Mouse (Mus musculus) testis, adult 2 months (tissue): ENCODE data around the gene Ap1s3. TPM values are rescaled to one million over a fixed set of nuclear protein-coding genes. Genes with fewer than 3 reads are reported as not detected.

Source experiments
- H3K27ac ChIP-seq: fragments of 200-500 bp; 2 replicates; pipeline ENCODE4 v1.5.1; 2012; ENCODE audit warnings: low read depth, low read length; ENCODE audit not compliant: control insufficient read depth, insufficient read depth
- H3K27me3 ChIP-seq: fragments of 200-500 bp; 2 replicates; pipeline ENCODE4 v1.6.1; 2012; ENCODE audit warnings: mild to moderate bottlenecking, low read length, moderate library complexity; ENCODE audit not compliant: control insufficient read depth, insufficient read depth
- H3K36me3 ChIP-seq: fragments of 200-500 bp; 2 replicates; pipeline ENCODE4 v1.6.1; 2012; ENCODE audit warnings: mild to moderate bottlenecking, low read length; ENCODE audit not compliant: control insufficient read depth, insufficient read depth
- H3K4me1 ChIP-seq: fragments of 200-500 bp; 2 replicates; pipeline ENCODE4 v1.6.1; 2012; ENCODE audit warnings: low read length; ENCODE audit not compliant: control insufficient read depth, insufficient read depth
- H3K4me3 ChIP-seq: fragments of 200-500 bp; 2 replicates; pipeline ENCODE4 v1.5.1; 2012; ENCODE audit warnings: low read depth, mild to moderate bottlenecking, low read length, moderate library complexity, mixed read lengths; ENCODE audit not compliant: control insufficient read depth
- CTCF ChIP-seq: fragments of 200-500 bp; IDR thresholded peaks from 2 replicates; pipeline ENCODE4 v1.5.1; 2012; ENCODE audit warnings: low read depth, mild to moderate bottlenecking, inconsistent platforms, low read length, moderate library complexity; ENCODE audit not compliant: control insufficient read depth, insufficient read depth, insufficient replicate concordance
- POLR2A ChIP-seq: fragments of 200-500 bp; IDR thresholded peaks from 2 replicates; pipeline ENCODE4 v1.6.1; 2012; ENCODE audit warnings: low read depth, mild to moderate bottlenecking, inconsistent platforms, low read length, moderate library complexity; ENCODE audit not compliant: control insufficient read depth
- polyA plus RNA-seq: library from polyadenylated mRNA; depleted of rRNA; stranded (reverse); fragments of >200 nt; gene quantifications from 2 replicates; pipeline ENCODE4 v1.2.3, GENCODE M21; 2012; rRNA removed

Gene Ap1s3
- polyA plus RNA-seq, 1 experiment: 0.84 TPM

DNA sequence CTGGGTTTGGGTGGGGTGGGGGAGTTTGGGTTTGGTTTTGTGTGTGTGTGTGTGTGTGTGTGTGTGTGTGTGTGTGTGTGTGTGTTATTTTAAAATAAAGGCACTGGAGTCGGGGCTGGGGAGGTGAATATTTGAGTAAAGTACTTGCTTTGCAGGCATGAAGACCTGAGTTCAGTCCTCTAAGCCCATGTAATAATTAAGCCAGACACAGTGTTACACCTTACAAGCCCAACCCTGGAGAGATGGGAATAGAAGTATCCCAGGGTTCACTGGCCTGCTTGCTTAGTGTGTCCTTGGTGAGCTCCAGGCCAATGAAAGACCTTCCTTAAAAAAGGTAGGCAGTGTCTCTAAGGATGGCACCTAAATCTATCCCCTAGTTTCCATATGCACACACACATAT lies 80.7 kb downstream of the Ap1s3 start:
- no peak overlapping the region for H3K27ac ChIP-seq
- no peaks in the 10 kb centered on the region for H3K27me3 ChIP-seq
- no peaks in the 10 kb centered on the region for H3K36me3 ChIP-seq
- TF ChIP-seq CTCF: no peak
- no peak for TF ChIP-seq POLR2A
- no peaks in the 10 kb centered on the region for H3K4me1 ChIP-seq
- no peak overlapping the region for H3K4me3 ChIP-seq

DNA sequence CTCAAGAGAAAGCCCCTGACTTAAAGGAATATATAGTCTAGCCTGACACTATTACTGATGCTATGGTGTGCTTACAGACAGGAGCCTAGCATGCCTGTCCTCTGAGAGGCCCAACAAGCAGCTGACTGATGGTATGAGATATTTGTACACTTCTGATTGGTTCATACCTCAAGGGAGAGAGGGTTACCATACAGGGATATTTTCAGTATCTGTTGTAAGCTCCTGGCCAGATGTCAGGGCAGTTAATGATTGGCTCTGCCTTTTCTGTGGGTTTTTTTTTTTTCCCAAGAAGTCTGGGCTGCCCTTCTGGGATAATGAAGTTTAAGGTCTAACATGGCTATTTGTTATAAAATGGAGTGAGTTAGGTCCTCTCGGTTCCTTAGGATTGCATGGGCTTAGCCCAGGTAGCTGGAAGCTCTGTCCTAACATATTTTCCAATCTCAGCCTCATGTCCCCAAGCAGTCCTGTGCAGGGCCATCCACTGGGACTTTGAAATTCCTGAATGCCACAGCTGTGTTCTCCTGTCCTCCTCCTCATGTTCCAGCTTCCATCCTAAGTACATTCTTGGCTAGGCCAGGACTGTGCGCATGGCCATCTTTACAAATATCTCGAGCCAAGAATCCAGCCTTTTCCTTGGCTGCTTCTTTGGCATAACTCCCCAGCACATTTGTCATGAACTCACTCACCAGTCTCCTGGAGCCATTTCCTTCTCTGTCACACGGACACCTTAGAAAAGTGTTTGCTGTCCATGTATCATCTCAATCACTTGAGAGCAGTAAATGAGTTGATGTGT lies 81.6 kb downstream of the Ap1s3 start:
- H3K27ac ChIP-seq: no peak overlapping the region
- no peak overlapping the region for H3K4me3 ChIP-seq
- TF ChIP-seq CTCF (no peak), POLR2A (no peak)
- H3K4me1 ChIP-seq: no peaks in the 10 kb centered on the region
- no peaks in the 10 kb centered on the region for H3K27me3 ChIP-seq
- H3K36me3 ChIP-seq: no peaks in the 10 kb centered on the region

DNA sequence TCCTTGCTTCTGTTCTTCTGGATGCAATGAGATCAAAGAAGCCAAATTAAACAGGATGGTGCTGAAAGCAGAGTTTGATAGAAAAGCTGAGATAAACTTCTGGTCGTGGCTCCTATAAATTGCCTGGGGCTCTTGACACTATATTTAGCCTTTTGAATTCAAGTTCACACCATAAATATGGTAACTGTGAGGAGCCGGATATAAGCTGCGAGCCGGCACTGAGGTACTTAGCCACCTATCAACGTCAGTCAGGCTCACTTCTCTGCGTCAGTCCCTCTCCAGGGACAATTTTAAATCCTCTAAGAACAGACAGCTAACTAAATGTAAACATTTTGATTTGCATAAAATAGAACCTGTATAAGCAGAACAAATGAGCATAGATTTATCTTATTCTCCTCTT lies 82.3 kb downstream of the Ap1s3 start:
- Histone ChIP-seq H3K4me3 (no peak overlapping the region), H3K4me1 (no peaks in the 10 kb centered on the region), H3K27me3 (no peaks in the 10 kb centered on the region), H3K27ac (no peak overlapping the region), H3K36me3 (no peaks in the 10 kb centered on the region)
- TF ChIP-seq CTCF (no peak), POLR2A (no peak)

DNA sequence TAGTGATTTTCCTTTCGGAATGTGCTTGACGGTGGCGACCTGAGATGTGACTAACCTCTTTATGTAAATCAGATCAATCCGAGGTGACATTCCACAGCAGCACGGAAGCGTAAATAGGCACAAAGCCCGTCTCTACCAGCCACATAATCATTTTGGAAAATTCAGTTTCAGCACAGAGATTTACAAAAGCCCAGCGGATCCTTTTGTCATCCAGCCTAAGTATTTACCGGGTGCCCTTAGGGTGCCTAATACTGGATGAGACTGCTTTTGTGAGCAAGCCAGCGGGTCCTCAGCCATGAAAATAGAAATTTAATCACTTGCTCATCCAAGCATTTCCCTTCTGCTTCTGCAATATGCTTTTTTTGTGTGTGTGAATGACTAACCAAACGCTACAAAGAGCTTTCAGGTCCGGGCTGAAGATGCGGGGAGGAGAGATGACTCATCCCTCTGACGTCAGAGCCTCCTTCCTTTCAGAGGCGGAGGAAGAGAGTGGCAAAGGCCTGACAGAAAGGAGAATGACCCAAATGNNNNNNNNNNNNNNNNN lies 90.6 kb downstream of the Ap1s3 start:
- H3K27ac ChIP-seq: no peak overlapping the region
- peak overlapping the region; percentile 40 for H3K4me3 ChIP-seq
- no peaks in the 10 kb centered on the region for H3K36me3 ChIP-seq
- TF ChIP-seq CTCF (no peak), POLR2A (no peak)
- H3K4me1 ChIP-seq: peaks cover 6% of the 10 kb centered on the region
- no peaks in the 10 kb centered on the region for H3K27me3 ChIP-seq

DNA sequence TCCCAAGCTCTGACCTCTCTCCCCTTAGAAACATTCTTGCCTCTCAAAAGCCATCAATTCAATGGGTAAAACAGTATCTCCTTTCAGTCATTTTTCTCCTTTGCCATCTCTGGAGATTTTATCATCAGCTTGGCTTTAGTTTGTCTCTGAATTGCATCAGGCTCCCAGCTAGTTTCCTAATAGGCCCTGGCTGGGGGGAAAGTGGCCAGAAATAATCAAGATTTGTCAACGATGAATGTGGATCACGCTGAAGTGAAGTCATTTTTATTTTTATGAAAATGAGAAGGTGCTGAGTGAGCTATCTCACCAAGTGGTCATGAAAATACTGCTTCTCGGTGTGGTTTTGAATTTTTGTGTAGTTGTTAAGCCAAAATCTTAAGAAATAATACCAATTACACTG lies 94.4 kb downstream of the Ap1s3 start:
- Histone ChIP-seq H3K36me3 (no peaks in the 10 kb centered on the region), H3K27ac (no peak overlapping the region), H3K27me3 (no peaks in the 10 kb centered on the region), H3K4me1 (peaks cover 6% of the 10 kb centered on the region), H3K4me3 (no peak overlapping the region)
- TF ChIP-seq POLR2A (no peak), CTCF (no peak)

DNA sequence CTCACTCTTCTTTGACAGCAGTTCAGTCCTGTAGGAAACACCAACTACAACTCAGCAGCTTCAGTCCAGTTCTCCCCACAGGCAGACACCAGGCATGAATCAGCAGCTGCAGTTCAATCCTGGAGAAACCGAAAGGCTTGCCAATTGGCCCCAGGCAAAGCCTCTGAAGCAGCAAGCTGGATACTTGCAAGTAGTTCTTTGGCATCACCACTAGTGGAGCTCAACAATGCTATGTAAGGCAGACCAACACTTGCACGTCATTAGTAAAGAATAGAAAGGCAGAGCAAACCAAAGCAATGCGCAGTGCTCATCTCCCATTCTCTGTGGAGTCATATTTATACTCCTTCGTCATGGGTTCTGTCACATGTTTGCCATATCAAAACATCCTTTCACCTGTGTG lies 99.9 kb downstream of the Ap1s3 start:
- no peaks in the 10 kb centered on the region for H3K27me3 ChIP-seq
- H3K36me3 ChIP-seq: no peaks in the 10 kb centered on the region
- no peaks in the 10 kb centered on the region for H3K4me1 ChIP-seq
- no peak overlapping the region for H3K27ac ChIP-seq
- TF ChIP-seq POLR2A (no peak), CTCF (no peak)
- H3K4me3 ChIP-seq: no peak overlapping the region

DNA sequence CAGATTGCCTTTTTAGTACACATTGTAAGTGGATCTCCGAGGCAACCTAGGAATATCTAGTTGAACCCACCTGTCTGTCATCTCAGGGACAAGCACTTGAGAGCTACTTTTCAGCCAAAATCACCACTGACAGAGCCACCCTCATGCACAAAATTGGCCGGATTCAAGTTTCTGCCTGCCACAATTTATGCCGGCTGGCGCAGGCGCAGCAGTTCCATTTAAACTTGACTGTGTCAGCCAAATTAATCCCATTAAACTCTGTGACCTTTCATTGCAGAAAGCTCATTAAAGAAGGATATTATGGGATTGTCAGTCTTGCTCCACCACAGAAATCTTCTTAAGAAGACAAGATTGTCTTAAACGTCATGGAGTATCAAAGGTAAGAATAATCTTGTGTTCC lies 100.6 kb downstream of the Ap1s3 start:
- H3K4me3 ChIP-seq: no peak overlapping the region
- TF ChIP-seq POLR2A (no peak), CTCF (no peak)
- no peaks in the 10 kb centered on the region for H3K27me3 ChIP-seq
- H3K4me1 ChIP-seq: no peaks in the 10 kb centered on the region
- H3K36me3 ChIP-seq: no peaks in the 10 kb centered on the region
- no peak overlapping the region for H3K27ac ChIP-seq

DNA sequence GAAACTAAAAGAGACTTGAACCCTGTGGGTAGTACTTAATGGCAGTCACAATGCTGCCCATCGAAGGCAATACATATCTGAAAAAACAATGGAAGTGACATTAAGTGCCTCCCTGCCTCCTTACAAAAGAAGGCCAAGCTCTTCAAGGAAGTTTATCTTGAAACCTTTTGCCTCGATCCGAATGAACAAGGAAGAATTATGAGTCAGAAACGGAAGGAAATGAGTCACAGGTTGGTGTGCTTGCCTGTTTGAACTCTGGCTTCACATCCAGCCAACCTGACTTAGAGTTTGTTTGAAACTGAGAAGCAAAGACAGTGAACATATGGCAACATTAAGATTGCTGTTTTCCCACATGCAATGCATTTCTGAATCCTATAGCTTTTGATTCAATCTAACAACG lies 110.6 kb downstream of the Ap1s3 start:
- TF ChIP-seq CTCF: no peak
- no peak for TF ChIP-seq POLR2A
- Histone ChIP-seq H3K4me1 (no peaks in the 10 kb centered on the region), H3K4me3 (no peak overlapping the region), H3K36me3 (no peaks in the 10 kb centered on the region), H3K27me3 (no peaks in the 10 kb centered on the region), H3K27ac (no peak overlapping the region)

Other genes with a start within 250 kb of the Ap1s3 start
- gene Scg2, start 231.9 kb downstream of the Ap1s3 start, polyA plus RNA-seq: not detected in 2 replicates
- gene Mrpl44, start 104.0 kb upstream of the Ap1s3 start, polyA plus RNA-seq: 5.0 and 5.3 TPM in 2 replicates
- 384 and 400 TPM in 2 replicates for gene Wdfy1, start 104.2 kb upstream of the Ap1s3 start, polyA plus RNA-seq
- gene Serpine2, start 189.2 kb upstream of the Ap1s3 start, polyA plus RNA-seq: 1.7 and 8.9 TPM in 2 replicates